ENCODE assay signal across 8 mouse cellular contexts in genomic region chr6:126940451-126940850, GRCm38 (mm10). TPM values are rescaled to one million over a fixed set of nuclear protein-coding genes. Genes with fewer than 3 reads are reported as not detected.
DNase-seq lines count a peak whose midpoint lies in the region; ATAC-seq and TF ChIP-seq lines count a peak whose summit lies in the region.

No protein-coding gene starts in this region.

- WGBS in kidney, embryonic 16.5 days, result 3% methylated on average over 5 of the region's 5 CpGs
- 5% methylated on average over 5 of the region's 5 CpGs for WGBS in limb, embryonic 14.5 days

- peak overlapping the region; percentile 94 for H3K4me2 ChIP-seq in kidney, embryonic 16.5 days (replicated peaks; ENCODE audit: low read depth, low read length)
- peak overlapping the region; percentile 92 for H3K4me2 ChIP-seq in limb, embryonic 14.5 days (replicated peaks; ENCODE audit: low read depth, low read length, severe bottlenecking)
- H3K4me2 ChIP-seq in myocyte (ENCODE audit: low read depth), result peak overlapping the region; percentile 94

- no peak for ATAC-seq in kidney, embryonic 16.5 days (ENCODE audit: low FRiP score, low TSS enrichment)
- ATAC-seq in erythroid progenitor cell, adult 5-6 weeks (replicated peaks; ENCODE audit: low FRiP score, poor library complexity, severe bottlenecking), result peak; percentile 30
- ATAC-seq in limb, embryonic 14.5 days (ENCODE audit: low FRiP score, low read depth), result no peak

- no peak overlapping the region for H3ac ChIP-seq in myocyte (ENCODE audit: control insufficient read depth, insufficient read length)

- no peak overlapping the region for H3K27ac ChIP-seq in kidney, embryonic 16.5 days (ENCODE audit: low read length)
- no peak overlapping the region for H3K27ac ChIP-seq in limb, embryonic 14.5 days (replicated peaks; ENCODE audit: low read depth, low read length)

- peak overlapping the region; percentile 66 for H3K4me3 ChIP-seq in kidney, embryonic 16.5 days (ENCODE audit: low read length)
- H3K4me3 ChIP-seq in limb, embryonic 14.5 days (replicated peaks; ENCODE audit: low read length), result peak overlapping the region; percentile 72
- H3K4me3 ChIP-seq in myocyte, result peak overlapping the region; percentile 78

- H3K36me3 ChIP-seq in kidney, embryonic 16.5 days (ENCODE audit: insufficient read depth, low read length), result peaks cover 7% of the 10 kb centered on the region
- H3K36me3 ChIP-seq in limb, embryonic 14.5 days (ENCODE audit: control insufficient read depth, insufficient read depth, low read length), result peaks cover 9% of the 10 kb centered on the region
- peaks cover 15% of the 10 kb centered on the region for H3K36me3 ChIP-seq in myocyte (ENCODE audit: control insufficient read depth, insufficient read depth)

- no peaks in the 10 kb centered on the region for H3K9me3 ChIP-seq in kidney, embryonic 16.5 days (ENCODE audit: low read length)
- no peaks in the 10 kb centered on the region for H3K9me3 ChIP-seq in limb, embryonic 14.5 days (ENCODE audit: control insufficient read depth, low read length)

- peaks cover 15% of the 10 kb centered on the region for H3K79me2 ChIP-seq in myocyte (ENCODE audit: control insufficient read depth, insufficient read depth)

- TF ChIP-seq POLR2A in limb, embryonic 14.5 days (IDR thresholded peaks at IDR 0.05; ENCODE audit: borderline replicate concordance, extremely low read depth, insufficient read depth, insufficient read length), result no peak
- no peak for TF ChIP-seq POLR2A in myocyte (IDR thresholded peaks at IDR 0.05; ENCODE audit: insufficient read length, low read depth)

- DNase-seq in kidney, adult 11 months, result no peak
- DNase-seq in NIH3T3 (ENCODE audit: low read depth), result peak; percentile 57
- no peak for DNase-seq in limb, embryonic 14.5 days (ENCODE audit: low spot score)
- DNase-seq in yolk sac, embryonic 10.5 days (ENCODE audit: low spot score), result no peak
- no peak for DNase-seq in gastrocnemius, adult 18-20 months (ENCODE audit: low spot score)

- peaks cover 22% of the 10 kb centered on the region for H3K4me1 ChIP-seq in kidney, embryonic 16.5 days (ENCODE audit: insufficient read depth, low read length)
- H3K4me1 ChIP-seq in limb, embryonic 14.5 days (ENCODE audit: control insufficient read depth, insufficient read depth, low read length), result peaks cover 10% of the 10 kb centered on the region

- no peak overlapping the region for H3K9ac ChIP-seq in kidney, embryonic 16.5 days (replicated peaks; ENCODE audit: low read length)
- H3K9ac ChIP-seq in limb, embryonic 14.5 days (ENCODE audit: low read depth, low read length, severe bottlenecking), result no peak overlapping the region

- H3K27me3 ChIP-seq in kidney, embryonic 16.5 days (ENCODE audit: insufficient read depth, low read length), result no peaks in the 10 kb centered on the region
- H3K27me3 ChIP-seq in limb, embryonic 14.5 days (ENCODE audit: control insufficient read depth, insufficient read depth, low read length), result no peaks in the 10 kb centered on the region
- H3K27me3 ChIP-seq in myocyte (ENCODE audit: control insufficient read depth, insufficient read depth, insufficient read length), result no peaks in the 10 kb centered on the region

TF ChIP-seq in myocyte, 11 proteins besides CTCF, POLR2A, EP300 and RAD21:
- TF ChIP-seq POLR2AphosphoS2 (IDR thresholded peaks at IDR 0.05; ENCODE audit: insufficient read length, low read depth) (no peak), MYOG (IDR thresholded peaks at IDR 0.05; ENCODE audit: control insufficient read depth in 1 of 3, insufficient read depth in 1 of 3, insufficient read length in 2 of 3, low read depth in 2 of 3) (no peak), TCF12 (IDR thresholded peaks at IDR 0.05; ENCODE audit: insufficient read depth, poor library complexity, severe bottlenecking) (no peak), MAX (IDR thresholded peaks at IDR 0.05; ENCODE audit: low read depth) (no peak), SRF (IDR thresholded peaks at IDR 0.05; ENCODE audit: control insufficient read depth, insufficient read length, low read depth) (no peak), MYOD1 (IDR thresholded peaks at IDR 0.05; ENCODE audit: control insufficient read depth in 1 of 3, insufficient read length in 2 of 3, low read depth in 2 of 3) (no peak), REST (IDR thresholded peaks at IDR 0.05; ENCODE audit: insufficient read depth, insufficient read length) (no peak), TCF3 (IDR thresholded peaks at IDR 0.05; ENCODE audit: insufficient read length, low read depth) (no peak), USF1 (IDR thresholded peaks at IDR 0.05; ENCODE audit: low read depth) (no peak)
TF ChIP-seq in myocyte: peak in this region for 0.

RNA-seq across cellular contexts. Expression of gene D6Wsu163e, which starts 0.7 kb away (rescaled TPM):
- polyA plus RNA-seq in kidney, embryonic 16.5 days (2015; fragmentation: Nextera tagmentation; extraction: Ambion mirVana), result 18.6 and 19.4 TPM in 2 replicates
- 45.7 and 49.7 TPM in 2 replicates for total RNA-seq in erythroid progenitor cell, adult 5-6 weeks (2015; ENCODE audit: low replicate concordance)
- 32.0 and 32.9 TPM in 2 replicates for total RNA-seq in erythroid progenitor cell, adult 5-6 weeks (2017; ENCODE audit: low replicate concordance)
- polyA plus RNA-seq in limb, embryonic 14.5 days (2012; rRNA removed), result 11.1 and 12.2 TPM in 2 replicates
- 12.4 and 16.6 TPM in 2 replicates for polyA plus RNA-seq in limb, embryonic 14.5 days (2014; fragmentation: Nextera tagmentation; extraction: Ambion mirVana)
- 18.4 TPM for polyA plus RNA-seq in myocyte (2012; fragmentation: generic; extraction: Trizol)
- 1 to 10 TPM; 7.2 to 8.4 TPM for total RNA-seq in gastrocnemius, adult 18-20 months (2021)

RNA-seq across cellular contexts. Expression of gene Rad51ap1, which starts 1.1 kb away (rescaled TPM):
- polyA plus RNA-seq in kidney, embryonic 16.5 days (2015; fragmentation: Nextera tagmentation; extraction: Ambion mirVana), result 51.5 and 56.8 TPM in 2 replicates
- 119 and 132 TPM in 2 replicates for total RNA-seq in erythroid progenitor cell, adult 5-6 weeks (2015; ENCODE audit: low replicate concordance)
- total RNA-seq in erythroid progenitor cell, adult 5-6 weeks (2017; ENCODE audit: low replicate concordance), result 314 and 446 TPM in 2 replicates
- polyA plus RNA-seq in limb, embryonic 14.5 days (2012; rRNA removed), result 46.3 and 55.8 TPM in 2 replicates
- polyA plus RNA-seq in limb, embryonic 14.5 days (2014; fragmentation: Nextera tagmentation; extraction: Ambion mirVana), result 50.6 and 52.7 TPM in 2 replicates
- 4.6 TPM for polyA plus RNA-seq in myocyte (2012; fragmentation: generic; extraction: Trizol)
- total RNA-seq in gastrocnemius, adult 18-20 months (2021), result under 1 TPM in 1 of 2 experiments, not detected in 1; 0.11 TPM

RNA-seq across cellular contexts. Expression of gene Dyrk4, which starts 18.8 kb away (rescaled TPM):
- polyA plus RNA-seq in kidney, embryonic 16.5 days (2015; fragmentation: Nextera tagmentation; extraction: Ambion mirVana), result not detected in 2 replicates
- not detected in 2 replicates for total RNA-seq in erythroid progenitor cell, adult 5-6 weeks (2015; ENCODE audit: low replicate concordance)
- total RNA-seq in erythroid progenitor cell, adult 5-6 weeks (2017; ENCODE audit: low replicate concordance), result 0.64 TPM in 1 of 2 replicates, not detected in the other
- 0.03 and 0.08 TPM in 2 replicates for polyA plus RNA-seq in limb, embryonic 14.5 days (2012; rRNA removed)
- polyA plus RNA-seq in limb, embryonic 14.5 days (2014; fragmentation: Nextera tagmentation; extraction: Ambion mirVana), result not detected in 2 replicates
- polyA plus RNA-seq in myocyte (2012; fragmentation: generic; extraction: Trizol), result 10.7 TPM
- not detected for total RNA-seq in gastrocnemius, adult 18-20 months (2021)

Comparison
In these comparisons a context has a peak if more than half of its experiments do, and no peak if none do; other contexts are left out.
1. RNA of gene Dyrk4, which starts 18.8 kb away (polyA plus RNA-seq): 10.7 TPM in myocyte (single experiment); 0.03 to 0.08 TPM in limb, embryonic 14.5 days and not detected in kidney, embryonic 16.5 days; every median in the first group is over 10 times any median in the second.
2. Peak in every context shown above with its lines, with median percentiles within 50 percentile points of each other: H3K4me2 ChIP-seq and H3K4me3 ChIP-seq.